Mouse (Mus musculus) forebrain, embryonic 14.5 days (tissue): ENCODE results near the gene Lamc1. TPM values are rescaled to one million over a fixed set of nuclear protein-coding genes. Genes with fewer than 3 reads are reported as not detected.
"Not testable (repeated sequence)": the region's sequence is repeated elsewhere in the genome, so short reads cannot be mapped to it uniquely, and the experiment has no call there.

Source experiments
- ATAC-seq: fragments of 200-750 bp; cut with Nextera tagmentation; 2 replicates; pipeline ENCODE4 v1.8.0; 2017; ENCODE audit warnings: mild to moderate bottlenecking, moderate library complexity
- DNase-seq: peaks from one replicate; pipeline ENCODE4 v3.0.0-alpha.2; 2015; ENCODE audit warnings: low spot score
- H3K27ac ChIP-seq: fragments of 300-500 bp; sonication (generic); 2 replicates; pipeline ENCODE4 v1.5.1; 2014; ENCODE audit warnings: low read depth, mild to moderate bottlenecking, control low read depth, low read length, moderate library complexity
- H3K27me3 ChIP-seq: fragments of 300-500 bp; sonication (generic); replicated peaks from 2 replicates; pipeline ENCODE4 v1.6.1; 2014; ENCODE audit warnings: low read length, control low read depth, mixed read lengths; ENCODE audit not compliant: control insufficient read depth, insufficient read depth
- H3K36me3 ChIP-seq: fragments of 300-500 bp; sonication (generic); 2 replicates; pipeline ENCODE4 v1.6.1; 2014; ENCODE audit warnings: low read length, control low read depth; ENCODE audit not compliant: control insufficient read depth, insufficient read depth
- H3K4me1 ChIP-seq: fragments of 300-500 bp; sonication (generic); 2 replicates; pipeline ENCODE4 v1.6.1; 2014; ENCODE audit warnings: antibody characterized with exemption, low read length, control low read depth; ENCODE audit not compliant: control insufficient read depth, insufficient read depth
- H3K4me2 ChIP-seq: fragments of 300-500 bp; sonication (generic); 2 replicates; pipeline ENCODE4 v1.6.1; 2014; ENCODE audit warnings: mild to moderate bottlenecking, control low read depth, low read length
- H3K4me3 ChIP-seq: fragments of 300-500 bp; sonication (generic); 2 replicates; pipeline ENCODE4 v1.5.1; 2014; ENCODE audit warnings: low read depth, low read length, control low read depth
- H3K9ac ChIP-seq: fragments of 300-500 bp; sonication (generic); 2 replicates; pipeline ENCODE4 v1.6.1; 2014; ENCODE audit warnings: mild to moderate bottlenecking, low read length, control low read depth, moderate library complexity
- H3K9me3 ChIP-seq: fragments of 300-500 bp; sonication (generic); replicated peaks from 2 replicates; pipeline ENCODE4 v1.6.1; 2016; ENCODE audit warnings: low read length, control low read depth, mixed read lengths; ENCODE audit not compliant: control insufficient read depth
- WGBS: fragments of 180-500 bp; shearing (Covaris S2); extraction: QIAGEN DNeasy Blood & Tissue Kit; methylation state at CpG from one replicate; pipeline ENCODE4 v1.1.7; 2014; 5-methylcytosine and 5-hydroxymethylcytosine counted together
- polyA plus RNA-seq: library from polyadenylated mRNA; unstranded; fragments of >200 nt; fragmentation: Nextera tagmentation; extraction: Ambion mirVana; gene quantifications from 2 replicates; pipeline ENCODE4 v1.2.1, GENCODE M21; 2014

Lamc1 gene
- polyA plus RNA-seq, 1 experiment from 2014 or later: 17.2 TPM

DNA sequence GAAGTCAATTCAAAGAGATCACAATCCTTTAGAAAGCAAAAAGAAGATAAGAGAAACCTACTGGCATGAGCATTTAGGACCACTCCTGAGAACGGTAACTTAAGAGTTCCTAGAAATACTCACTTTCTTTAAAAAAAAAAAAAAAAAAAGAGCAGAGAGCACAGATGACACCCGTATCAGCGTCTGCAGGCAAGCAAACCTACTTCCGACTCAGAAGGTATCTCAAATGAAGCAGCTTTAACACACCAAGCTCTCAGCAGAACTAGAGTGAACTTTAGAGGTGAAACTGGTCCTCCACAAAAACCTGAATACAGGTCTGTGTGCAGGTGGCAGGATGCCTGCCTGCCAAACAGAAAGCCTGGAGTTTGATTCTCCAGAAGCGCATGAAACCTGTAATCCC is 19.6 kb downstream of the Lamc1 start:
- 89% methylated on average over 5 of the region's 5 CpGs for WGBS
- Histone ChIP-seq H3K27me3 (no peaks in the 10 kb centered on the region), H3K4me1 (peaks cover 14% of the 10 kb centered on the region), H3K9me3 (no peaks in the 10 kb centered on the region), H3K36me3 (no peaks in the 10 kb centered on the region), H3K9ac (no peak overlapping the region), H3K4me3 (no peak overlapping the region), H3K27ac (no peak overlapping the region), H3K4me2 (no peak overlapping the region)
- ATAC-seq: no peak
- DNase-seq: no peak

DNA sequence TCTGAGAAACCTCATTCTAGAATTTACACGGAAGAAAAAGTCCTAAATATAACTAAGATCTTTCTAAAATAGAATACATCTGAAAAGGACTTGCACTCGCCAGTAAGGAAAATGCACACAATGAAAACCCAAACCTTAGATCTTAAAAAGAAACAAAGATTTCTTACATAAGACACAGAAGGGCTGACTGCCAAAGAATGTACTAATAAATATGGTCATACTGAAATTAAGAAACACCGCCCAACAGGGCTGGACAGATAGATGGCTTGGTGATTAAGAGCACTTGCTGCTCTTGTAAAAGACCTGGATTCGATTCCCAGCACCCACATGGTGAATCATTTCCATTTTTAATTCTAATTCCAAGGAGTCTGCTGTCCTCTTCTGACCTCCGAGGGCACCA is 22.4 kb downstream of the Lamc1 start:
- DNase-seq: no peak
- 89% methylated on average over 5 of the region's 5 CpGs for WGBS
- H3K36me3 ChIP-seq: no peaks in the 10 kb centered on the region
- H3K4me2 ChIP-seq: no peak overlapping the region
- no peak overlapping the region for H3K4me3 ChIP-seq
- no peaks in the 10 kb centered on the region for H3K27me3 ChIP-seq
- H3K9ac ChIP-seq: no peak overlapping the region
- H3K4me1 ChIP-seq: peaks cover 16% of the 10 kb centered on the region
- no peak for ATAC-seq
- H3K27ac ChIP-seq: no peak overlapping the region
- H3K9me3 ChIP-seq: no peaks in the 10 kb centered on the region

DNA sequence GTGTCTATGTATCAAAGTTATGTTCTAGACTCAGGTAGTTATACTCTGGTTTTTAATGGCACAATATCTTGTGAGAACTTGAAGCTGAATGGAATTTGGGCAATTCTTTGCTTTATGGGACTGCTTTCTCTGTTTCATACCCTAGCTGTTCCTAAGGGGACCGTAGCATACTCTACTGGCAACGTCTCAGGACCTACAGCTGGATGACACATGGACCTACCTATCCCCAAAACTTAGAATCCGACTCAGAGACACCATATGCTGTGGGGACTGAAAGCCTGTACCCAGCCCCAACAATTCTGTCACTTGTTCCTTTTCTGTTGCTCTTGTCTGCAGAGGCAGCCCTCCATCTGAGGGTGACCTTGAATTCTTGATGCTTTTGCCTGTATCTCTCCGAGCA is 23.3 kb downstream of the Lamc1 start:
- DNase-seq (no peak), ATAC-seq (no peak)
- Histone ChIP-seq H3K4me2 (no peak overlapping the region), H3K4me3 (no peak overlapping the region), H3K36me3 (no peaks in the 10 kb centered on the region), H3K9me3 (no peaks in the 10 kb centered on the region), H3K27me3 (no peaks in the 10 kb centered on the region), H3K4me1 (peaks cover 16% of the 10 kb centered on the region), H3K27ac (no peak overlapping the region), H3K9ac (no peak overlapping the region)
- 84% methylated on average over 4 of the region's 4 CpGs for WGBS

DNA sequence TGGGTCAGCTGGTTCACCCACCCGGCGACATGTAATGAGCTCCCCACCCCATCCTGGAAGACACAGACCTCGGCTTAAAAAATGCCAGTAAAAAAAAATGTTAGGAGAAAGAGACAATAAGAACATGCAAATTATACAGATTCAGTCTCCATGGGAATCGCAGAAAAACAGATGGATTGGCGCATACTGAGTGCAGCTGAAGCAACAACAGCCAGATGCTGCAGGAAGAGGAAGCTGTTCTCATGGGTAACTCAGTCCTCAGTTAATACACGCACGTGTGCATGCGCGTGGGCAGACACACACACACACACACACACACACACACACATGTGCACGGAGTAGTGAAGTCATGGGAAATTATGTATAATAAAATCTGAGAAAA is 23.7 kb downstream of the Lamc1 start:
- peak; percentile 67 for DNase-seq
- WGBS: 61% methylated on average over 10 of the region's 10 CpGs
- peak; percentile 67 for ATAC-seq
- H3K36me3 ChIP-seq: no peaks in the 10 kb centered on the region
- H3K9ac ChIP-seq: no peak overlapping the region
- no peaks in the 10 kb centered on the region for H3K27me3 ChIP-seq
- H3K4me2 ChIP-seq: no peak overlapping the region
- no peak overlapping the region for H3K4me3 ChIP-seq
- H3K27ac ChIP-seq: peak overlapping the region; percentile 59; the same call in 1 of the 2 replicates
- peaks cover 16% of the 10 kb centered on the region for H3K4me1 ChIP-seq
- H3K9me3 ChIP-seq: no peaks in the 10 kb centered on the region

DNA sequence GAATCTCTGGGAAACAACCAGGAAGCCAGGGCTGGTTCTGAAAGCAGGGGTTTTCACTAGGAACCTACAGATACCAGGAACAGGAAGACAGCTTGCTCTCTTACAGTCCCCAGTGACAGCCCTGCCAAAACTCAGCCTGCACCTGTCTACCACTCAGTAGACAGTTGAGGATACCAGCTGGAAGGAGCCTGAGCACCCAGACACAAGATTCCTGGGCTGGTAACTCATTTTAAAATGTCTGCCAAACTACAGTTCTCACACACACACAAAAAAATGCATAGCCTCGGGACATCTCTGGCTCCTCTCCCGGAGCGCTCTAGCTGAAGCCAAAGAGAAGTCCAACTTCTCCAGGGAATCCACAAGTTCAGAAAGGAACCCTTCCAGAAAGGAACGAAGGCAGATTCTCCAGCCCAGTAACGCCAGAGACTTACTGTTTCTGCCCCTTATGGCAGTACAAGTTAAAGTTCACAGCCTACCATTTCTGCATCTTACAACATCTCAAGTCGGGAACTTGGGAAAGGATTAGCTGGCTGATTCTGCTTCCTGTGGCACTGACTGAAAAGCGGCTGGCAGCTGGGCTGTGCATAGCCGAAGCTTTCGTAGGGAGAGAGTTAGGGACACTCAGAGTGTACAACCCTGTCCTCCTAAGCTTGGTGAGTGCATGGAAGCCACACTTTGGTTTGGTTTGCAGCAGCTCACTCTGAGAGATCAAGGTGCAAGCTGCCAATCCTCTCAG is 24.2 kb downstream of the Lamc1 start:
- no peak overlapping the region for H3K4me3 ChIP-seq
- H3K27me3 ChIP-seq: no peaks in the 10 kb centered on the region
- H3K4me1 ChIP-seq: peaks cover 16% of the 10 kb centered on the region
- no peaks in the 10 kb centered on the region for H3K9me3 ChIP-seq
- ATAC-seq (peak; percentile 89), DNase-seq (peak; percentile 78)
- 61% methylated on average over 9 of the region's 9 CpGs for WGBS
- no peak overlapping the region for H3K9ac ChIP-seq
- H3K36me3 ChIP-seq: no peaks in the 10 kb centered on the region
- H3K4me2 ChIP-seq: no peak overlapping the region
- peak overlapping the region; percentile 59; the same call in 1 of the 2 replicates for H3K27ac ChIP-seq

DNA sequence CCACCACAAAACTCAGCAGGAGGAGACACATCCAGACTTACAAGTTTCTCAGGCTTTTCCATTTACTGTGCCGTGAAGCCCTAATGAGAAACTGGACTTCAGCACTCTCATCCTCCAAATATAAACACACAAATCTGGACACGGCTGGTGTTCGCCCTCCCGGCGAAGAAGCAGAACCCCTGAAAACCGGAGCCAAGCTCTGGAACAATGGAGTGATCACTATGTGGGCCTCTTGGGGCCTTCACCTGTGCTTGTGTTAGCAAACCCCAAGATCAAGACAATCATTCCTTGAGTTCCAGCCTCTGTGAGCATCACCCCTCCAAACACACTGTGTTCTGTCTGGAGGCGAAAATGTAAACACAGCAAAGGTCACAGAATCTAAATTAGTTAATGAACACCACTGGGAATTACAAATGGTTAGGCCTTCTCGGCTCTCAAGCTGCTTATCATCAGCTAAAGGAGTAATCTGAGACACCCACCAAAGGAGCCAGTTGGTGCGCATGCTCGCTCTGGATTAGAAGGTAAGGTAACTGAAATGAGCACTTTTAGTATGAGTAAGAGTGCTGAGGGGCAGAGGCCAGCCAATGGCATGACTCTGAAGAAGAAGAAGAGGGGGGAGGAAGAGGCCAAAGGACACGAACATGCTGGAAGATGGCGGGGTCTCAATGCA is 24.9 kb downstream of the Lamc1 start:
- Histone ChIP-seq H3K4me1 (peaks cover 16% of the 10 kb centered on the region), H3K27ac (peak overlapping the region; percentile 59; the same call in 1 of the 2 replicates), H3K36me3 (no peaks in the 10 kb centered on the region), H3K27me3 (no peaks in the 10 kb centered on the region), H3K9ac (no peak overlapping the region), H3K4me3 (no peak overlapping the region), H3K9me3 (no peaks in the 10 kb centered on the region), H3K4me2 (no peak overlapping the region)
- WGBS: 83% methylated on average over 12 of the region's 12 CpGs
- ATAC-seq (no peak), DNase-seq (no peak)

DNA sequence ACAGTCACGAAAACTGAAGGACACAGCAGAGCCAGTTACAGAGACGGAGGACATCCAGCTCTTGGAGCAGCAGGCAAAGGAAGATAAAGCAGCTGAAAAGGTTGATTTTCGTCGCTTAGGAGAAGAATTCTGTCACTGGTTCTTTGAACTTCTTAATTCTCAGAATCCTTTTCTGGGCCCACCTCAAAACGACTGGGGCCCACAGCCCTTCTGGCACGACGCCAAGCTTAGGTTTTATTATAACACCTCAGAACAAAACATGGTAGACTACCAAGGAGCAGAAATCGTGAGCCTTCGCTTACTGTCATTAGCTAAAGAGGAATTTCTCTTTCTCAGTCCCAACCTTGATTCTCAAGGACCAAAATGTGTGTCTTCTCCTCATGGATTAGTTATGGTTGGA is 26.9 kb downstream of the Lamc1 start:
- not testable (repeated sequence) for H3K36me3 ChIP-seq, H3K9ac ChIP-seq, H3K4me3 ChIP-seq, H3K27me3 ChIP-seq, DNase-seq, H3K27ac ChIP-seq, ATAC-seq, H3K9me3 ChIP-seq, H3K4me2 ChIP-seq
- WGBS: 73% methylated on average over 9 of the region's 9 CpGs
- H3K4me1 ChIP-seq: peaks cover 16% of the 10 kb centered on the region

DNA sequence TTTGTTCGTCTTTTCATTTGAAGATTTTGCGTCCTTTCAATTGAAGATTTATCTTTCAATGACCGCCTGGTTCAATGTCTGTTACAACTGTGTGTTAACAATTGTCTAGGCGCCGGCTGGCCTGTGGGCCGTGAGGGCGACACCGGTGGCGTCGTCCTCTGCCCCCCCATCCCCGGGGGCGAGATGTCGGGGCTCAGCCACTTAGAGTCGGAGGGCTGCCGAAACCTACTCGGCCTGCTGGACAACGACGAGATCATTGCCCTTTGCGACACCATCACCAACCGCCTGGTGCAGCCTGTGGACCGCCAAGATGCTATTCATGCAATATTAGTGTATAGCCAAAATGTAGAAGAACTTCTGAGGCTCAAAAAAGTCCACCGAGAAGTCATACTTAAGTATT is 27.3 kb downstream of the Lamc1 start:
- H3K9me3 ChIP-seq, ATAC-seq, H3K27me3 ChIP-seq, H3K4me3 ChIP-seq, H3K27ac ChIP-seq, DNase-seq, H3K4me2 ChIP-seq, H3K9ac ChIP-seq, H3K36me3 ChIP-seq: not testable (repeated sequence)
- H3K4me1 ChIP-seq: peaks cover 16% of the 10 kb centered on the region
- WGBS: 97% methylated on average over 22 of the region's 22 CpGs

DNA sequence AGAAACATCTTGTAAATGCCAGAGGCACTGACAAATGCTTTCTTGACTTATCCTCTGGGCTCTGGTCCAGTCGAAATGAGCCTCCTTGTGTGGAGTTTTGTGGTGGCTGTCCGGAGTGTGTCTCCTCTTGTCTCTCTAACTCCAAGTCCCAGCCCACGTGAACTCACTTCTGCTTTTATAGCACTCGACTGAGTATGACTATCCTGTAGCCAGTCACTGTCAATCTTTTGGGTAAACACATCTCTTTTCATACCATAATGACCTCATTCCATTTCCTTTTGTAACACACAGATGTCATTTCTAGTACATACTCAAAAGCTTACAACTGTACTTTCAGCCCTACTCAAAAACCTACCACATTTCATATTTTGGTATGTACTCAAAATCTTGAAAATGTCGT is 33.1 kb downstream of the Lamc1 start:
- not testable (repeated sequence) for H3K9me3 ChIP-seq, ATAC-seq
- 91% methylated on average over 5 of the region's 5 CpGs for WGBS

More for the DNA sequence above, 33.1 kb downstream of the Lamc1 start:
- not testable (repeated sequence) for H3K9ac ChIP-seq, H3K27ac ChIP-seq, H3K4me2 ChIP-seq, DNase-seq, H3K4me1 ChIP-seq, H3K27me3 ChIP-seq, H3K4me3 ChIP-seq, H3K36me3 ChIP-seq
